Mouse (Mus musculus) forebrain, postnatal 0 days (tissue): ENCODE measurements around the gene Zmym2. TPM values are rescaled to one million over a fixed set of nuclear protein-coding genes. Genes with fewer than 3 reads are reported as not detected.

ENCODE experiments used
- ATAC-seq: fragments of 200-750 bp; cut with Nextera tagmentation; 2 replicates; pipeline ENCODE4 v1.8.0; 2017; ENCODE audit warnings: mild to moderate bottlenecking, moderate library complexity
- DNase-seq: peaks from one replicate; pipeline ENCODE4 v3.0.0-alpha.2; 2015
- H3K27ac ChIP-seq: fragments of 300-500 bp; sonication (generic); 2 replicates; pipeline ENCODE4 v1.5.1; 2014; ENCODE audit warnings: low read depth, mild to moderate bottlenecking, antibody characterized with exemption, low read length, moderate library complexity, mixed read lengths
- H3K27me3 ChIP-seq: fragments of 300-500 bp; sonication (generic); 2 replicates; pipeline ENCODE4 v1.6.1; 2014; ENCODE audit warnings: mild to moderate bottlenecking, low read length, mixed read lengths; ENCODE audit not compliant: insufficient read depth
- H3K36me3 ChIP-seq: fragments of 300-500 bp; sonication (generic); 2 replicates; pipeline ENCODE4 v1.6.1; 2014; ENCODE audit warnings: mild to moderate bottlenecking, moderate library complexity; ENCODE audit not compliant: insufficient read depth
- H3K4me1 ChIP-seq: fragments of 300-500 bp; sonication (generic); 2 replicates; pipeline ENCODE4 v1.6.1; 2014; ENCODE audit warnings: antibody characterized with exemption; ENCODE audit not compliant: insufficient read depth
- H3K4me2 ChIP-seq: fragments of 300-500 bp; sonication (generic); 2 replicates; pipeline ENCODE4 v1.6.1; 2014; ENCODE audit warnings: low read depth, mild to moderate bottlenecking, moderate library complexity
- H3K4me3 ChIP-seq: fragments of 300-500 bp; sonication (generic); 2 replicates; pipeline ENCODE4 v1.5.1; 2014; ENCODE audit warnings: low read depth, low read length, mixed read lengths
- H3K9ac ChIP-seq: fragments of 300-500 bp; sonication (generic); 2 replicates; pipeline ENCODE4 v1.6.1; 2014; ENCODE audit warnings: mild to moderate bottlenecking
- H3K9me3 ChIP-seq: fragments of 300-500 bp; sonication (generic); 2 replicates; pipeline ENCODE4 v1.6.1; 2016; ENCODE audit warnings: low read length
- CTCF ChIP-seq: sonication (generic); IDR thresholded peaks from 2 replicates; pipeline ENCODE4 v1.5.1; 2016; ENCODE audit warnings: antibody characterized with exemption, control low read depth, low read depth
- WGBS: fragments of 180-500 bp; shearing (Covaris S2); extraction: QIAGEN DNeasy Blood & Tissue Kit; methylation state at CpG from one replicate; pipeline ENCODE4 v1.1.7; 2014; 5-methylcytosine and 5-hydroxymethylcytosine counted together
- polyA plus RNA-seq: library from polyadenylated mRNA; unstranded; fragments of >200 nt; fragmentation: Nextera tagmentation; extraction: Ambion mirVana; gene quantifications from 2 replicates; pipeline ENCODE4 v1.2.1, GENCODE M21; 2015
- total RNA-seq: library from RNA; depleted of rRNA; stranded (reverse); fragments of >200 nt; gene quantifications from 2 replicates; pipeline ENCODE4 v1.2.3, GENCODE M21; 2014

Zmym2 gene
- total and polyA plus RNA-seq, 2 experiments from 2014 or later = 29.9 to 79.9 TPM

- H3K4me1 ChIP-seq = no peaks in the 10 kb centered on the region
- peaks cover 15% of the 10 kb centered on the region for H3K36me3 ChIP-seq
- no peaks in the 10 kb centered on the region for H3K9me3 ChIP-seq
- DNase-seq = no peak
- H3K4me3 ChIP-seq = no peak overlapping the region
- 67% methylated on average over 3 of the region's 3 CpGs for WGBS
- no peak overlapping the region for H3K9ac ChIP-seq
- H3K27ac ChIP-seq = no peak overlapping the region
- H3K4me2 ChIP-seq = no peak overlapping the region
- ATAC-seq = no peak
- no peak for TF ChIP-seq CTCF
- H3K27me3 ChIP-seq = no peaks in the 10 kb centered on the region
Observed at GRCm38 (mm10) chr14:56918532-56918931, 32.1 kb downstream of the Zmym2 start.

GRCm38 (mm10) chr14:56935481-56935880 is 49.0 kb downstream of the Zmym2 start:
- H3K9ac ChIP-seq = no peak overlapping the region
- H3K36me3 ChIP-seq = peaks cover 20% of the 10 kb centered on the region
- ATAC-seq (no peak), DNase-seq (no peak)
- H3K9me3 ChIP-seq = no peaks in the 10 kb centered on the region
- no peak for TF ChIP-seq CTCF
- WGBS = 92% methylated on average over 6 of the region's 6 CpGs
- H3K27ac ChIP-seq = no peak overlapping the region
- no peaks in the 10 kb centered on the region for H3K4me1 ChIP-seq
- no peaks in the 10 kb centered on the region for H3K27me3 ChIP-seq
- H3K4me2 ChIP-seq = no peak overlapping the region
- no peak overlapping the region for H3K4me3 ChIP-seq

GRCm38 (mm10) chr14:56939903-56940302 is 53.5 kb downstream of the Zmym2 start:
- H3K36me3 ChIP-seq = peaks cover 26% of the 10 kb centered on the region

GRCm38 (mm10) chr14:56952928-56953327 is 66.5 kb downstream of the Zmym2 start:
- ATAC-seq (no peak), DNase-seq (no peak)
- H3K4me3 ChIP-seq = no peak overlapping the region
- no peaks in the 10 kb centered on the region for H3K9me3 ChIP-seq
- H3K4me1 ChIP-seq = no peaks in the 10 kb centered on the region
- H3K27me3 ChIP-seq = no peaks in the 10 kb centered on the region
- no peak overlapping the region for H3K4me2 ChIP-seq
- no peak for TF ChIP-seq CTCF
- 95% methylated on average over 4 of the region's 4 CpGs for WGBS
- no peak overlapping the region for H3K9ac ChIP-seq
- peaks cover 41% of the 10 kb centered on the region for H3K36me3 ChIP-seq
- H3K27ac ChIP-seq = no peak overlapping the region

More at GRCm38 (mm10) chr14:56939903-56940302, 53.5 kb downstream of the Zmym2 start:
- Histone ChIP-seq H3K27me3 (no peaks in the 10 kb centered on the region), H3K9ac (no peak overlapping the region), H3K27ac (no peak overlapping the region), H3K4me1 (no peaks in the 10 kb centered on the region), H3K4me2 (no peak overlapping the region), H3K9me3 (no peaks in the 10 kb centered on the region), H3K4me3 (no peak overlapping the region)
- no peak for TF ChIP-seq CTCF
- DNase-seq (no peak), ATAC-seq (no peak)
- 93% methylated on average over 1 of the region's 1 CpGs for WGBS

- no peak overlapping the region for H3K4me3 ChIP-seq
- ATAC-seq (no peak), DNase-seq (no peak)
- H3K9ac ChIP-seq = no peak overlapping the region
- no peak overlapping the region for H3K4me2 ChIP-seq
- no peaks in the 10 kb centered on the region for H3K4me1 ChIP-seq
- no peaks in the 10 kb centered on the region for H3K9me3 ChIP-seq
- H3K27me3 ChIP-seq = no peaks in the 10 kb centered on the region
- H3K36me3 ChIP-seq = peaks cover 40% of the 10 kb centered on the region
- no peak overlapping the region for H3K27ac ChIP-seq
- no peak for TF ChIP-seq CTCF
Observed at GRCm38 (mm10) chr14:56954393-56954792, 67.9 kb downstream of the Zmym2 start.

GRCm38 (mm10) chr14:56963969-56964734 is 77.7 kb downstream of the Zmym2 start:
- Histone ChIP-seq H3K27ac (no peak overlapping the region), H3K4me2 (no peak overlapping the region), H3K9ac (no peak overlapping the region), H3K27me3 (no peaks in the 10 kb centered on the region), H3K4me1 (no peaks in the 10 kb centered on the region), H3K9me3 (no peaks in the 10 kb centered on the region), H3K4me3 (no peak overlapping the region), H3K36me3 (peaks cover 14% of the 10 kb centered on the region; the same call in 1 of the 2 replicates)
- 72% methylated on average over 2 of the region's 2 CpGs for WGBS
- peak; percentile 74 for TF ChIP-seq CTCF
- DNase-seq (peak; percentile 70), ATAC-seq (peak; percentile 30)

- Histone ChIP-seq H3K36me3 (no peaks in the 10 kb centered on the region), H3K27ac (no peak overlapping the region), H3K4me3 (no peak overlapping the region), H3K27me3 (no peaks in the 10 kb centered on the region), H3K4me1 (no peaks in the 10 kb centered on the region), H3K4me2 (no peak overlapping the region), H3K9me3 (no peaks in the 10 kb centered on the region), H3K9ac (no peak overlapping the region)
- no peak for TF ChIP-seq CTCF
- DNase-seq = no peak
- WGBS = 67% methylated on average over 8 of the region's 8 CpGs
- peak; percentile 23; the same call in 1 of the 2 replicates for ATAC-seq
Observed at GRCm38 (mm10) chr14:56969653-56970052, 83.2 kb downstream of the Zmym2 start.
